Mouse (Mus musculus) hindlimb bud, embryonic 11.5 days (tissue): Measurements from ENCODE around the gene Rab11fip4.

Source experiments
- DNase-seq: peaks from one replicate; pipeline ENCODE4 v3.0.0-alpha.2; 2012; ENCODE audit warnings: low read depth, low spot score; ENCODE audit errors: extremely low spot score

Gene Rab11fip4

GRCm38 (mm10) chr11:79710868-79711765 is 120.1 kb downstream of the Rab11fip4 start:
- DNase-seq, result no peak

DNA sequence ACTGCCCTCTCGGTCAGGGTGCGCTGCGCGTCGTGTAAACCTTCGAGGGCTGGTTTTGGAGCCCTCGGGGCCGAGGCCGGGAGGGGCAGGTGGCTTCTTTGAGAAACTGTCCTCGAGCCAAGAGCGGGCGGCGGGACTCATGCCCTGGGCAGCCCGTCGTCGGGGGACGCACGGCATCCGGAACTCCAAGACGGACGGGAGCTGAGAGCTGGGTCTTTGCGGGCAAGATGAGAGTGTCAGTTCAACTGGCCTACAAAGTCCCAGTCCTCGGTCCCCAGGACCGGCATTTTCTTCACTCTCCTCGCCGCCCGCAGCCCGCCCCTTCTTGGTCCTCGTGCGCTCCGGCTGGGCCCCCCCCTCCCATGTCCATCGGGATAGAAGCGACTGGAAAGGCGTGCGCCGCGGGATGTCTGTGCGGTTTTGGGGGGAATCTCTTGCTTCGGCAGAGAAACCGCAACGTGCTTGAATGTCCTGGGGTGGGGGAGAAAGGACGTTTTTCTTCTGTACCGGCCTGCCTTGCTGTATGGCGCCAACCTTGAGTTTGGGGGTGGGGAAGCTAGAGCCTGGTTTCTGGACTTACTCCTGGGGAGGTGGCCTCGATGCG is 120.9 kb downstream of the Rab11fip4 start:
- no peak for DNase-seq

DNA sequence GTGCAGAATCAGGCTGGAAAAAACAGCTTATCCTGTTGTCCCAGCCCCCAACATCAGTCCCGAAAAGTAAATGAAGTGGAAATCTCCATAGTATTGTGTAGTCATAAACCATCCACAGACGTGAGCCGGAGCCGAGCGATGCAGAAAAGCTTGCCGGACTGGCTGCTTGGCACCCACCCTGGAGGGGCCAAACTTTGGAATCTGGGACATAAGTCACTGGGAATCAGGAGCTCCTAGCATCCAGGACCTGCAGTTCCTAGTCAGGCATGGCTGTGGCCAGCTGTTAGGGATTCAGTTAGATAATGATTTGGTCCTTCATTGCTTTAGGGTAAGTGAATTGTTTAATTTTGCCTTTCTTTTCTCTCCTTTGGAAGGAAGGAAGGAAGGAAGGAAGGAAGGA is 122.2 kb downstream of the Rab11fip4 start:
- no peak for DNase-seq

DNA sequence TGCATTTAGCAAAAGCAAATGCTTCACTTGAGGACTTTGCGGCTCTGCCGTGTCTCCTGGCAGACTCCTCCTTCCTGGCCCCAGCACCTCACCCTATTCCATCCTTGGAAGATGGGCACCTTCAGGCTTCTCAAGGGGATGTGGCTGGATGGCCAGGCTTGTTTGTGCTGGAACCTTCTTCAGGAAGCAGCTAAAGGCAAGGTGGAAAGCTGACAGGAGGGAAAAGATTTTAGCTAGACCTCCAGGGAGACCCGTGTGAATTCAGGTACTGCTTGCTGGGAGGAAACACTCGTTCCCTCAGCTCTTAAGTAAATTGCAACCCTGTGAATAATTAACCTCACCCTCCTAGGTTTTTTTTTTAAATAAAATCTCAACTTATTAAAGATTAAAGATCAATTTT is 122.7 kb downstream of the Rab11fip4 start:
- DNase-seq, result no peak

DNA sequence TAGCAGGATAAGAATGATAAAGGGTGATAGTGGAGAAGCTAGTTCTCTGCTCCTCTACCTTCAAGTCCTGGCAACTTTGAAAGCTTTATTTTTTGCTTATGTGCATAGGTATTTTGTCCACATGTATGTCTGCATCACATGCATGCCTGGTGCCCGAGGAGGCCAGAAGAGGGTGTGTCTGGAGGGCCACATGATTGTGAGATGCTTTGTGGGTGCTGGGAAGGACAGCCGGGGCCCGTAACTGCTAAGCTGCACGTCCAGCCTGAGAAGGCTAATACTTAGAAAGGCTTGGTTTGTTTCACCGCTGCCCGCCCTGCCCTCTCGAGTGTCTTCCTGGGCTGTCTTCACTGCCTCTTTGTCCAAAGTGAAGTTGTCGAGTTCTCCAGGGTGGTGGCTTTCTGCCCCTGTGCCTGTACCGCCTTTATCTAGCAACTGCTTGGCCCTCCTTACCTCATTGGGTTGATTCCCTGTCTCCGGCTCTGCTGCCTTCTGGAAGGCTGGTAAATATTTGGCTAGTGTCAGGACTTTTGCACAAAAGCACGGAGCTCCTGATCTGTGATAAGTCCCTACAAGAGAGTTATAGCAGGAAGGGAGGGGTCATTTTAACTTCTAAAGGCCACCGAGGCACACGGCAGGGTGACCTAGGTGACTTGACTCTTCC is 123.2 kb downstream of the Rab11fip4 start:
- no peak for DNase-seq

DNA sequence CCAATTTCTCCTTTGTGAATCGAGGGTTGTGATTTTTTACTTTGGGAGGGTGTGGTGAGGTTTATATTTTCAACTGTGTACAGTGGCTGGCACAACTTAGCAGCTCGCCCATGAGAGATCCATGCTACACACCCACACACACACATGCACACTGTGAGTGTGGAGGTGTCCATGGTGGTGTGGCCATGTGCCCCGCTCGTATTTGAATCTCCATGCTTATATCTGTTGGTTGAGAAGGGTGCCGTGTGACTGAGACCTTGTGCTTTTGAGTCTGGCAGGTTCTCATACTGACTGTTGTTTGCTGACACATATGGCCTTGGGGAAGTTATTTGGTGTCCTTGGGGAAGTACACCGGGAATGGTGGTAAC is 123.7 kb downstream of the Rab11fip4 start:
- no peak for DNase-seq

- no peak for DNase-seq
These were observed 124.3 kb downstream of the Rab11fip4 start for GRCm38 (mm10) chr11:79715316-79715715.

GRCm38 (mm10) chr11:79715733-79716452 is 124.9 kb downstream of the Rab11fip4 start:
- DNase-seq, result no peak

DNA sequence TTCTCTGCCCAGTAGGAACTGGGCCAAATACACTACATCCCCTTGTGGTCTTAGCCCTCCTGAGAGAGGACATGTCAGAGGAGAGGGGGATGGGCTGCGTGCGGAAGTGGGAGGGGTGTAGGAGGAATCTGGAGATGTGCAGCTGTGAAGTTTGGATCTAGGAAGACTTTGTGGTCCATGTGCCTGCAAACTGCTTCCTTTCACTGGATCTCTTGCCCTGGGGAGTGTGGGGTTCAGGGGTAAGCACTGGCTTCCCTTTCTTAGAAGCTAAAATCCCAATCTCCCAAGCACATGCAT is 125.4 kb downstream of the Rab11fip4 start:
- no peak for DNase-seq

GRCm38 (mm10) chr11:79717271-79717670 is 126.3 kb downstream of the Rab11fip4 start:
- DNase-seq, result no peak

DNA sequence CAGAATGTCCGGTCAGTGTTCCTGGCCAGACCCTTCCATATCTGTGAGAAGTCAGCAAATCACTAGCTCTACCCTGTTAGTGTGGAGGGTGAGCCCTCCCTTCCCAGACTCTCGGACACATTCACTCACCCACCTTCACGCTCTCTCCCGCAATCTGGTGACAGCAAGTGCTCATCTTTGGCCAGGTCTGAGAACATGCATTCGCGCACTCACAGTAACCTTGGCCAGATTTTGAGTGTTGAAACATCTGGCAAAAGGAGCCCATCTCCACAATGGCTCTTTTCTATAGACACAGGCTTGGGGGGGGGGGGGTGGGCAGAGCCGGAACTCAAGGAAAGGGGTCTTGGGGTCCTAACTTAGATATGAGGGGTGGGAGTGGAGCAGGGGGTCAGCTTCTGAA is 126.8 kb downstream of the Rab11fip4 start:
- DNase-seq, result no peak

DNA sequence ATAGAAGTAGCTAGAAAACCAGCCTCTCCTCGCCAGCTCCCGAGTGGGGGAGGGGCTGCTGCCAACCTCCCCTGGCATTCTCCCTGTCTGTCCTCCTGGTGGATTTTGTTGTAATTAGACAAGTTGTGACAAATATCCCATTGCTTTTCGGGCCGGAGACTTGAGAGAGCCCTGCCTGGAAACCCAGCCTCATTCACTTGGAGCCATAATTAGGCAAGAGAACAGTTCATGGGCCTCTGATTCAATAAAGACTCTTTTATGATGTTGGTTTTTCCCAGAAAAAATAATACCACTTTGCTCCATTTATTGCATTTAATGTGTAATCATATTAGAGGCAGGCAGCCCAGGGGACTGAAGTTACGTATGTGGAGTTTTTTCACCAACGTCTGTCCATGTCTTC is 127.2 kb downstream of the Rab11fip4 start:
- DNase-seq, result no peak

DNA sequence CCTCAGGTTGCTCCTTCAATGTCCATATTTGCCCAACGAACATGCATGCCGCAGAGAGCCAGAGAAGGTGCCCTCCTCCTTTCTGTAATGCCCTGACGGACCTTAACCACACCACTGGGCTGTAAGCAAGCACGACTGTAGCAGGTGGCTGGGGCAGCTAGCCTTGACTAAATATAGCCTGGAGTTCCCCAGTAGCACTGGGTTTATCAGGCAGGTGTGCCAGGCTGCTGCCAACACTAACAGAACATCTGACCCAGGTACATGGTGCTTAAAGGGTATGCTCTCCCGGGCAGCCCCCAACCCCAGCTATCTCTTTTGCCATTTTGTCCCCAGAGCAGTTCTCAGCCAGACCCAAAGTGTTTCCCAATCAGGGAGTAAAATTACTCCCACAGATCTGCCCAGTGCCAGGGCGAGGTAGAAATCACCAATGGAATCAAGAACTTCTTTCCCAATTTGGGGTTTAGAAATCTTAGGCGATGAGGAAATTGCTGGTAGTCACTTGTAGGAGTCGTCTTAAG is 127.9 kb downstream of the Rab11fip4 start:
- DNase-seq, result no peak

- no peak for DNase-seq
These were observed 129.7 kb downstream of the Rab11fip4 start for GRCm38 (mm10) chr11:79720737-79721136.

DNA sequence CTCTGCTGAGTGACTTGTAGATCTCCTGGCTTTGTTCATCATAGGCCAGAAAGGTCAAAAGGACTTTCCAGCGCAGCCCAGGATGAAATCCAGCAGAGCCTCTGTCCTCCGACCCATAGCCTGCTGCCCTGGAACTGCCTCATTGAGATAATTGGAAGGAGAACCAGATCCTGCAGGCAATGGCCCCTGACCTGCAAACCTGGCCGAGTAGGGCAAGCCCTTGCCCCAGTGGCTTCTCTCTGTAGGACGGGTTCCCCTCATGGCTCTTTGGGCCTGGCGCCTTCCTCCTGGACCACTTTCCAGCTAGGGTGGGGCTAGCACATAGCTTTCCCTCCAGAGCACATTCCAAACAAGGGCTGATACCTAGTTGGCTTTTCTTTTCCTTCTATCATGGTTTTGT is 131.8 kb downstream of the Rab11fip4 start:
- DNase-seq, result no peak

DNA sequence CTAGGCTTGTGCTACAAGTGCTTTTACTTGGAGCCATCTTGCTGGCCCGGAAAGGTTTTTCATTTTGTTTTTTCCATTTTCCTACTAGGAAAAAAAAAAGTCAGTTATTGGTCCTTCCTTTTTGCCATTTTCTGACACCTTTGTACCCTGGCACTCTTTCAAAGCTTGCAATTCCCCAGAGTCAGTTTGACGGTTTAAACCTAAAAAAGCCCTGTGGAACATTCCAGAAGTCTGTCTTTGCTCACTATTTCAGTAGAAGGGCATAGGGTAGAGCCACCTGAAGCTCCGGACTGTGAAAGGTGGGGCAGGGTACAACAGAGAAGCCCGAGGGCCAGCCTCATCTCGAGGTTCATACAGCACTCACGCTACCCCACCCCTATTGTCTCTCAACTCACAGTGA is 134.0 kb downstream of the Rab11fip4 start:
- DNase-seq, result no peak

- DNase-seq, result no peak
These were observed 138.4 kb downstream of the Rab11fip4 start for GRCm38 (mm10) chr11:79729231-79730047.

DNA sequence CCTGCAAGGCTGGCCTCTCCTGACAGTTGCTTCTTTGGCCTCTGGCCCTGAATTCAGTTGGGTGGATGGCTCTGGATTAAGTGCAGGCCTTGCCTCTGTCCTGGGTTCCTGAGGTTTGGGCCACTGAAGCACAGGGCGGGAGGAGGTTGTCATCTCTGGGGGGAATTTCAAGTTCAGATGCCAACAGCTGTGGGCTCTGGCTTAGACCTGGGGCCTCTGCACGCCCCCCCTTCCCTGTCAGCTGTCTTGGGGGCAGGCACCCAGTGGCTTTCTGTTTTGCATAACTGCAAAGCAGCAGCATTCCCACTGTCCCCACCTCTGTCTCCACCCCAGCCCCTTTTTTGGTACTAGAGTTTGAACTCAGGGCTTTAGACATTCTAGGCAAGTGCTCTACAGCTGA is 139.4 kb downstream of the Rab11fip4 start:
- DNase-seq, result no peak

- DNase-seq, result no peak
These were observed 140.5 kb downstream of the Rab11fip4 start for GRCm38 (mm10) chr11:79731476-79731875.

- no peak for DNase-seq
These were observed 142.0 kb downstream of the Rab11fip4 start for GRCm38 (mm10) chr11:79733013-79733412.
